Mouse (Mus musculus) bone marrow, adult 2 months (tissue): ENCODE results near the gene Prx.

Experiments
- CTCF ChIP-seq: fragments of 200-500 bp; IDR thresholded peaks from 2 replicates; pipeline ENCODE4 v1.5.1; 2011; ENCODE audit warnings: low read length, control low read depth; ENCODE audit not compliant: control insufficient read depth, insufficient read depth
- POLR2A ChIP-seq: fragments of 200-500 bp; IDR thresholded peaks from 2 replicates; pipeline ENCODE4 v1.6.1; 2011; ENCODE audit warnings: low read depth, mild to moderate bottlenecking, control low read depth, low read length, borderline replicate concordance; ENCODE audit not compliant: control insufficient read depth

- peak; percentile 81 for TF ChIP-seq CTCF
- no peak for TF ChIP-seq POLR2A
Observed at GRCm38 (mm10) chr7:27508648-27509005, 9.5 kb downstream of the Prx start.
